Mouse (Mus musculus) Patski (cell line): ENCODE measurements at regions not wholly inside any gene's neighbourhood (a gene's known extent, or its start where the extent isn't known, plus 50 kb on each side); places are given as distances from the start of the nearest gene placed in this dataset.

Experiments used
- ATAC-seq: fragments of 100-300 bp; one replicate; pipeline ENCODE4 v1.8.0; 2021
- CTCF ChIA-PET: fragments of 350-600 bp; sonication (Branson Sonifier 250); formaldehyde crosslinking; loops from one replicate; lab custom pipeline; 2022; ENCODE audit warnings: inconsistent platforms; lab: Charles Lee
- POLR2A ChIA-PET: fragments of 350-600 bp; sonication (Branson Sonifier 250); formaldehyde crosslinking; loops from one replicate; lab custom pipeline; 2022; ENCODE audit warnings: antibody characterized with exemption, inconsistent platforms; lab: Charles Lee
- DNase-seq: peaks from one replicate; pipeline ENCODE4 v3.0.0-alpha.2; 2011; ENCODE audit warnings: low read depth, low spot score
- H3K27me3 ChIP-seq: fragments of 371-371 bp; one replicate; pipeline ENCODE4 v1.5.1; 2021
- CTCF ChIP-seq: fragments of 100-300 bp; IDR thresholded peaks from one replicate; pipeline ENCODE4 v1.5.1; 2021
- in situ Hi-C: fragments of 300-500 bp; cut with MboI; formaldehyde crosslinking; loops from 3 replicates; pipeline ENCODE4 v1.11.1; 2018; ENCODE audit warnings: low pct_unique_long_range_greater_than_20kb, mixed read lengths

DNA sequence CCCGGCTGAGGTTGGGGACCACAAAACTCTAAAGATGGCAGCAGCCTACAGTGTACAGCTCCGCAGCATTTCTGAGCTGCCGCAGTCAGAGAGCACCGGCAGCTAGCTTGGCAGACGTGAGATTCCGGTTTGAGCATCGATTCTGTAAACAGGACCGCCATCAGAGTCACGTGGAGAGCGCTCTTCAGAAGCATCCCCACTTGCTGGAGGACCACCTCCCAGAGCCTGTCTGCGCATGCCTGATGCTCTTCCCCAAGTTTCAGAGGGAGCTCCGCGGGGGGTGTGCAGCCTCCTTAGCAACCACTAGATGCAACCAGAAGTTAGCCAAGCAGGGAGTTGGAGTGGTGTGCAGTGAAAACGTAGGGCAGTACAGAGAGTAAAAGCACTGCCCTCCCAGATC lies 52.7 kb upstream of the Daam1 start:
- peaks cover 18% of the 10 kb centered on the region for H3K27me3 ChIP-seq
- ChIA-PET CTCF (interaction anchor here (1.5 kb wide), 1 partner anchor 270 kb away, joined by 3 read pairs; no protein-coding TSS in a partner anchor), POLR2A (interaction anchor here (1.2 kb wide), 1 partner anchor 53 kb away, joined by 3 read pairs; the partner anchor contains the start of gene Daam1)
- ATAC-seq (no peak), DNase-seq (no peak)
- in situ Hi-C loops = no loop called here
- no peak for TF ChIP-seq CTCF

- POLR2A ChIA-PET = no interaction called here
- peaks cover 15% of the 10 kb centered on the region for H3K27me3 ChIP-seq
- TF ChIP-seq CTCF = no peak
- no peak for DNase-seq
- in situ Hi-C loops = no loop called here
- no peak for ATAC-seq
- CTCF ChIA-PET = interaction anchor here (1.5 kb wide), 1 partner anchor 269 kb away, joined by 3 read pairs; no protein-coding TSS in a partner anchor
Measured at GRCm38 (mm10) chr12:71778948-71779347, 51.9 kb upstream of the Daam1 start.

DNA sequence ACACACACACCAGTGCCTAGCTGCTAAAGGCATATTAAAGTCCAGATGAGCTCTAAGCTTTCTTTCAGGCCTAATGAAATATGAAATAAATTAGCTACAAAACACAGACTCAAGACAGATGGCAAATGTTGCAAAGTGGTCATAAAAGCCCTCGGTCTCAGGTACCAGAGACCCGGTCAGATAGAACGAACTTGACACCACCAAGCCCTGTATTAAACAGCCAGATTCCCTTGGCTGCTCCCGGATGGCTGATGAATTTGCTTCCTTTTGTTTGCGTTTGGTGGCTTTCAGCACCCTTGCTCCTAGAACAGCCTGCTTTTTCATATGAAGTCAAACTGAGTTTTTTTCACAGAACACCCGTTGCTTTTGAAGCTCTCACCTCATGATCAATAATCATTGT lies 51.5 kb upstream of the Daam1 start:
- ChIA-PET CTCF (interaction anchor here (1.5 kb wide), 1 partner anchor 268 kb away, joined by 3 read pairs; no protein-coding TSS in a partner anchor), POLR2A (no interaction called here)
- peaks cover 16% of the 10 kb centered on the region for H3K27me3 ChIP-seq
- ATAC-seq (no peak), DNase-seq (no peak)
- in situ Hi-C loops = no loop called here
- TF ChIP-seq CTCF = no peak
